Mouse (Mus musculus): Measurements from ENCODE around the gene Ggta1.

GRCm38 (mm10) chr2:35458421-35458820 is 4.6 kb downstream of the Ggta1 start:
- TF ChIP-seq POLR2A (IDR thresholded peaks at IDR 0.05; ENCODE audit: borderline replicate concordance, extremely low read depth, insufficient read depth, insufficient read length, poor library complexity, severe bottlenecking) (no peak), CTCF (IDR thresholded peaks at IDR 0.05; ENCODE audit: borderline replicate concordance, extremely low read depth, insufficient read depth, insufficient read length) (no peak)

Data from brain, embryonic 14.5 days (tissue).